Mouse (Mus musculus) lung, postnatal 0 days (tissue): ENCODE measurements at regions not wholly inside any gene's neighbourhood (a gene's known extent, or its start where the extent isn't known, plus 50 kb on each side); places are given as distances from the start of the nearest gene placed in this dataset.

Experiments used
- CTCF ChIP-seq: IDR thresholded peaks from 2 replicates; pipeline ENCODE4 v1.5.1; 2016; ENCODE audit warnings: antibody characterized with exemption, mild to moderate bottlenecking
- EP300 ChIP-seq: IDR thresholded peaks from 2 replicates; pipeline ENCODE4 v1.6.1; 2016; ENCODE audit warnings: antibody characterized with exemption, mild to moderate bottlenecking, control low read depth

DNA sequence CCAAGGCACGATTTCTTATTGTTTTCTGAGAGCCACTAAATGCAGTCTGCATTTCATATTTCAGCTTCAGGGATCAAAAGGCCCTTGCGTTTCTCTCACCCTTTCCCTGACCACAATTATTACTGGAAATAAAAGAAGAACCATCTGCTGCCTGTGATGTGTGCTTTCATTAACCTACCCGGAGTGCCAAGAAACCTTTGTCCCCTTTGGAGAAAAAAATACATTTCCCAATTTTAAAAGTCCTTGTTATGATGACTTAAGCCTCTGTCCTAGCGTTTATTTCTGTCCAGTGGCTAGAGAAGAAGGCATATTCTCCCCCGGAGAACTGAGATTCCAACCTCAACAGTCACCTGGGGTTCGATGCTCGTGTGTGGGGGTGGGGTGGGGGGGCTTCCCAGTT is 89.3 kb upstream of the Zcchc2 start:
- TF ChIP-seq CTCF (no peak), EP300 (no peak)
